35 mouse cellular contexts compared by ENCODE assay signal in genomic region chr2:168685909-168686308, GRCm38 (mm10).
"Had no signal": no experiment of that assay in that cellular context is flagged by ENCODE, and none has a peak within 500 bp of the region (broad histone marks: within the 10 kb centered on the region; RNA-seq: fewer than 3 reads in every experiment).

No protein-coding gene starts in this region.

- H3K9me3 ChIP-seq: heart, embryonic 13.5 days; heart, embryonic 15.5 days; hindbrain, embryonic 12.5 days; hindbrain, embryonic 13.5 days; hindbrain, embryonic 15.5 days; intestine, embryonic 15.5 days; kidney, embryonic 15.5 days had no signal

- H3K4me2 ChIP-seq: heart, embryonic 11.5 days; heart, embryonic 12.5 days; heart, embryonic 13.5 days; heart, embryonic 15.5 days; hindbrain, embryonic 12.5 days; hindbrain, embryonic 13.5 days; hindbrain, embryonic 14.5 days; hindbrain, embryonic 15.5 days; intestine, embryonic 15.5 days; kidney, embryonic 15.5 days had no signal

- H3K27me3 ChIP-seq: hindbrain, embryonic 12.5 days; hindbrain, embryonic 13.5 days; hindbrain, embryonic 15.5 days; intestine, embryonic 15.5 days had no signal

- DNase-seq: heart, postnatal 10 days; heart, postnatal 14 days; heart, postnatal 36 days; heart, postnatal 4 days; kidney, adult 11 months; kidney, adult 18-20 months; kidney, adult 2 months; kidney, adult 8-10 months; kidney, adult 9 months; kidney, postnatal 10 days; kidney, postnatal 14 days; kidney, postnatal 25 days; kidney, postnatal 36 days; kidney, postnatal 4 days; layer of hippocampus, adult 9-11 months; layer of hippocampus, postnatal 36 days had no signal

- ATAC-seq: hindbrain, embryonic 16.5 days; hindbrain, postnatal 0 days; inflammation-experienced regulatory T-cells, adult 6 months; intestine, embryonic 15.5 days; intestine, embryonic 16.5 days; intestine, postnatal 0 days had no signal

- H3K9ac ChIP-seq: heart, embryonic 12.5 days; heart, embryonic 13.5 days; heart, embryonic 15.5 days; hindbrain, embryonic 12.5 days; hindbrain, embryonic 13.5 days; hindbrain, embryonic 14.5 days; hindbrain, embryonic 15.5 days; intestine, embryonic 15.5 days; kidney, embryonic 15.5 days had no signal

- H3K4me1 ChIP-seq: heart, embryonic 12.5 days; heart, embryonic 15.5 days; kidney, embryonic 15.5 days had no signal

- H3K4me3 ChIP-seq: heart, embryonic 12.5 days; heart, embryonic 13.5 days; heart, embryonic 15.5 days; hindbrain, embryonic 10.5 days; hindbrain, embryonic 12.5 days; hindbrain, embryonic 13.5 days; hindbrain, embryonic 15.5 days; intestine, embryonic 15.5 days; kidney, embryonic 15.5 days; layer of hippocampus, adult 2 months; left cerebral cortex, adult 2 months had no signal

- H3K27ac ChIP-seq: heart, embryonic 13.5 days; heart, embryonic 15.5 days; hindbrain, embryonic 10.5 days; hindbrain, embryonic 12.5 days; hindbrain, embryonic 13.5 days; hindbrain, embryonic 14.5 days; hindbrain, embryonic 15.5 days; hindbrain, postnatal 0 days; intestine, embryonic 15.5 days; kidney, embryonic 15.5 days; kidney, postnatal 0 days; left cerebral cortex, adult 2 months had no signal
